Mouse (Mus musculus): ENCODE measurements around the gene Olfr963.

DNA sequence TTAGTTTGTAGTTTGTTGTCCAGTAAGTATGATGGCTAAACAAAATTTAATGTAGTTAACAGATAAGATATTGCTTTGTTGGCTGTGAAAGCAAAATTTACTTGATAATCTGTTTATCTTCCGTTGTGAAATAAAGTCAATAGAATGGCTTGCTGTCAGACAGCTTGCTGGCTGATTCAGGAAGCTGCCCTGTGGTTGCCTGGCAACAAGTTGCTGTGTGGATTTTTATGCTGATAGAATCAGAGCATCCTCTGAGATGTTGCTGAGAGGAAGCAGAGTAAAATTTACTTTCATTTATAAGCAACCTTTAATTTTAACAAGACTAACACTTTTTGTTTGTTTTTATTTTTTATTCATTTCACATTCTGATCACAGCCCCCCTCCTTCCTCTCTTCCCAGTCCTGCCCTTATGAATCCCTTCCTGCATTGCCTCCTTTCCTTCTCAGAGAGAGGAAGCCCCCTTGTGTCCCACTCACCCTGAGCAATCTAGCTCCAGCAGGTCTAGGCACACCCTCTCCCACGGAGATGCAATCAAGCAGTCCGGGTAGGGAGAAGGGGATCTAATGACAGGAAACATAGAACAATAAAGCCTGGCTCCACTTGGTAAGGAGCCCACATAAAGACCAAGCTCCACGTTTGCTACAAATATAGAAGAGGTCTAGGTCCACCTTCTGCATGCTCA, 33.0 kb upstream of the Olfr963 start:
- TF ChIP-seq CTCF (conservative IDR thresholded peaks at IDR 0.05; ENCODE audit: insufficient read depth, insufficient read length, low read depth, low read length) (no peak), POLR2A (IDR thresholded peaks at IDR 0.05; ENCODE audit: low read depth, low read length) (no peak)

Measured in kidney, adult 2 months (tissue).